Mouse (Mus musculus): ENCODE results near the gene Dpp6. TPM values are rescaled to one million over a fixed set of nuclear protein-coding genes. Genes with fewer than 3 reads are reported as not detected.

The Dpp6 gene
- polyA plus RNA-seq, 1 experiment from 2014 or later, result 2.6 TPM

- WGBS, result 88% methylated on average over 2 of the region's 2 CpGs
- no peaks in the 10 kb centered on the region for H3K36me3 ChIP-seq (ENCODE audit: control insufficient read depth, insufficient read depth, low read length)
- no peak overlapping the region for H3K4me3 ChIP-seq (ENCODE audit: low read length)
- H3K27ac ChIP-seq (ENCODE audit: low read depth, low read length), result no peak overlapping the region
- ATAC-seq (ENCODE audit: low FRiP score, low TSS enrichment), result no peak
- H3K4me1 ChIP-seq (ENCODE audit: control insufficient read depth, insufficient read depth, low read length), result no peaks in the 10 kb centered on the region
- H3K27me3 ChIP-seq (ENCODE audit: control insufficient read depth, insufficient read depth, low read length), result no peaks in the 10 kb centered on the region
- no peaks in the 10 kb centered on the region for H3K9me3 ChIP-seq (ENCODE audit: control insufficient read depth, low read length)
- H3K4me2 ChIP-seq (replicated peaks; ENCODE audit: low read depth, low read length), result no peak overlapping the region
- no peak overlapping the region for H3K9ac ChIP-seq (ENCODE audit: low read depth, low read length)
These were observed 305.9 kb downstream of the Dpp6 start for GRCm38 (mm10) chr5:27122944-27123343.

- Histone ChIP-seq H3K27ac (ENCODE audit: low read depth, low read length) (no peak overlapping the region), H3K4me1 (ENCODE audit: control insufficient read depth, insufficient read depth, low read length) (no peaks in the 10 kb centered on the region), H3K4me3 (ENCODE audit: low read length) (no peak overlapping the region), H3K36me3 (ENCODE audit: control insufficient read depth, insufficient read depth, low read length) (no peaks in the 10 kb centered on the region), H3K9me3 (ENCODE audit: control insufficient read depth, low read length) (no peaks in the 10 kb centered on the region), H3K9ac (ENCODE audit: low read depth, low read length) (no peak overlapping the region), H3K27me3 (ENCODE audit: control insufficient read depth, insufficient read depth, low read length) (no peaks in the 10 kb centered on the region), H3K4me2 (replicated peaks; ENCODE audit: low read depth, low read length) (no peak overlapping the region)
- no peak for ATAC-seq (ENCODE audit: low FRiP score, low TSS enrichment)
- WGBS, result 83% methylated on average over 4 of the region's 4 CpGs
These were observed 309.0 kb downstream of the Dpp6 start for GRCm38 (mm10) chr5:27126034-27126433.

GRCm38 (mm10) chr5:27133196-27133595, 316.2 kb downstream of the Dpp6 start:
- H3K9ac ChIP-seq (ENCODE audit: low read depth, low read length), result no peak overlapping the region
- ATAC-seq (ENCODE audit: low FRiP score, low TSS enrichment), result no peak
- no peaks in the 10 kb centered on the region for H3K36me3 ChIP-seq (ENCODE audit: control insufficient read depth, insufficient read depth, low read length)
- WGBS, result 83% methylated on average over 3 of the region's 3 CpGs
- no peaks in the 10 kb centered on the region for H3K27me3 ChIP-seq (ENCODE audit: control insufficient read depth, insufficient read depth, low read length)
- H3K4me2 ChIP-seq (replicated peaks; ENCODE audit: low read depth, low read length), result no peak overlapping the region
- H3K9me3 ChIP-seq (ENCODE audit: control insufficient read depth, low read length), result no peaks in the 10 kb centered on the region
- H3K4me3 ChIP-seq (ENCODE audit: low read length), result no peak overlapping the region
- no peak overlapping the region for H3K27ac ChIP-seq (ENCODE audit: low read depth, low read length)
- H3K4me1 ChIP-seq (ENCODE audit: control insufficient read depth, insufficient read depth, low read length), result no peaks in the 10 kb centered on the region

GRCm38 (mm10) chr5:27134436-27135005, 317.5 kb downstream of the Dpp6 start:
- no peaks in the 10 kb centered on the region for H3K9me3 ChIP-seq (ENCODE audit: control insufficient read depth, low read length)
- 85% methylated on average over 2 of the region's 2 CpGs for WGBS
- no peak for ATAC-seq (ENCODE audit: low FRiP score, low TSS enrichment)

GRCm38 (mm10) chr5:27147397-27147945, 330.5 kb downstream of the Dpp6 start:
- Histone ChIP-seq H3K4me3 (ENCODE audit: low read length) (no peak overlapping the region), H3K27me3 (ENCODE audit: control insufficient read depth, insufficient read depth, low read length) (no peaks in the 10 kb centered on the region), H3K9ac (ENCODE audit: low read depth, low read length) (no peak overlapping the region), H3K27ac (ENCODE audit: low read depth, low read length) (no peak overlapping the region), H3K36me3 (ENCODE audit: control insufficient read depth, insufficient read depth, low read length) (no peaks in the 10 kb centered on the region), H3K4me1 (ENCODE audit: control insufficient read depth, insufficient read depth, low read length) (no peaks in the 10 kb centered on the region), H3K4me2 (replicated peaks; ENCODE audit: low read depth, low read length) (no peak overlapping the region), H3K9me3 (ENCODE audit: control insufficient read depth, low read length) (no peaks in the 10 kb centered on the region)
- no peak for ATAC-seq (ENCODE audit: low FRiP score, low TSS enrichment)
- 85% methylated on average over 6 of the region's 6 CpGs for WGBS

More at GRCm38 (mm10) chr5:27134436-27135005, 317.5 kb downstream of the Dpp6 start:
- Histone ChIP-seq H3K4me1 (ENCODE audit: control insufficient read depth, insufficient read depth, low read length) (no peaks in the 10 kb centered on the region), H3K27me3 (ENCODE audit: control insufficient read depth, insufficient read depth, low read length) (no peaks in the 10 kb centered on the region), H3K27ac (ENCODE audit: low read depth, low read length) (no peak overlapping the region), H3K4me3 (ENCODE audit: low read length) (no peak overlapping the region), H3K4me2 (replicated peaks; ENCODE audit: low read depth, low read length) (no peak overlapping the region), H3K36me3 (ENCODE audit: control insufficient read depth, insufficient read depth, low read length) (no peaks in the 10 kb centered on the region), H3K9ac (ENCODE audit: low read depth, low read length) (no peak overlapping the region)

GRCm38 (mm10) chr5:27151017-27151416, 334.0 kb downstream of the Dpp6 start:
- Histone ChIP-seq H3K27ac (ENCODE audit: low read depth, low read length) (no peak overlapping the region), H3K4me1 (ENCODE audit: control insufficient read depth, insufficient read depth, low read length) (no peaks in the 10 kb centered on the region), H3K4me2 (replicated peaks; ENCODE audit: low read depth, low read length) (no peak overlapping the region), H3K36me3 (ENCODE audit: control insufficient read depth, insufficient read depth, low read length) (no peaks in the 10 kb centered on the region), H3K9ac (ENCODE audit: low read depth, low read length) (no peak overlapping the region), H3K4me3 (ENCODE audit: low read length) (no peak overlapping the region), H3K9me3 (ENCODE audit: control insufficient read depth, low read length) (no peaks in the 10 kb centered on the region), H3K27me3 (ENCODE audit: control insufficient read depth, insufficient read depth, low read length) (no peaks in the 10 kb centered on the region)
- no peak for ATAC-seq (ENCODE audit: low FRiP score, low TSS enrichment)
- WGBS, result 58% methylated on average over 1 of the region's 1 CpGs

GRCm38 (mm10) chr5:27155671-27156070, 338.7 kb downstream of the Dpp6 start:
- ATAC-seq (ENCODE audit: low FRiP score, low TSS enrichment), result no peak
- WGBS, result 76% methylated on average over 3 of the region's 3 CpGs
- H3K36me3 ChIP-seq (ENCODE audit: control insufficient read depth, insufficient read depth, low read length), result no peaks in the 10 kb centered on the region

GRCm38 (mm10) chr5:27156366-27156765, 339.4 kb downstream of the Dpp6 start:
- WGBS, result 86% methylated on average over 2 of the region's 2 CpGs
- Histone ChIP-seq H3K4me2 (replicated peaks; ENCODE audit: low read depth, low read length) (no peak overlapping the region), H3K36me3 (ENCODE audit: control insufficient read depth, insufficient read depth, low read length) (no peaks in the 10 kb centered on the region), H3K4me1 (ENCODE audit: control insufficient read depth, insufficient read depth, low read length) (no peaks in the 10 kb centered on the region), H3K27ac (ENCODE audit: low read depth, low read length) (no peak overlapping the region), H3K27me3 (ENCODE audit: control insufficient read depth, insufficient read depth, low read length) (no peaks in the 10 kb centered on the region), H3K9ac (ENCODE audit: low read depth, low read length) (no peak overlapping the region), H3K9me3 (ENCODE audit: control insufficient read depth, low read length) (no peaks in the 10 kb centered on the region), H3K4me3 (ENCODE audit: low read length) (no peak overlapping the region)
- no peak for ATAC-seq (ENCODE audit: low FRiP score, low TSS enrichment)

More at GRCm38 (mm10) chr5:27155671-27156070, 338.7 kb downstream of the Dpp6 start:
- Histone ChIP-seq H3K27me3 (ENCODE audit: control insufficient read depth, insufficient read depth, low read length) (no peaks in the 10 kb centered on the region), H3K4me1 (ENCODE audit: control insufficient read depth, insufficient read depth, low read length) (no peaks in the 10 kb centered on the region), H3K9me3 (ENCODE audit: control insufficient read depth, low read length) (no peaks in the 10 kb centered on the region), H3K4me3 (ENCODE audit: low read length) (no peak overlapping the region), H3K27ac (ENCODE audit: low read depth, low read length) (no peak overlapping the region), H3K4me2 (replicated peaks; ENCODE audit: low read depth, low read length) (no peak overlapping the region), H3K9ac (ENCODE audit: low read depth, low read length) (no peak overlapping the region)

GRCm38 (mm10) chr5:27161122-27161645, 344.2 kb downstream of the Dpp6 start:
- no peak overlapping the region for H3K27ac ChIP-seq (ENCODE audit: low read depth, low read length)
- H3K27me3 ChIP-seq (ENCODE audit: control insufficient read depth, insufficient read depth, low read length), result no peaks in the 10 kb centered on the region
- H3K36me3 ChIP-seq (ENCODE audit: control insufficient read depth, insufficient read depth, low read length), result no peaks in the 10 kb centered on the region
- WGBS, result 75% methylated on average over 11 of the region's 11 CpGs
- H3K4me1 ChIP-seq (ENCODE audit: control insufficient read depth, insufficient read depth, low read length), result no peaks in the 10 kb centered on the region
- H3K4me3 ChIP-seq (ENCODE audit: low read length), result no peak overlapping the region
- no peaks in the 10 kb centered on the region for H3K9me3 ChIP-seq (ENCODE audit: control insufficient read depth, low read length)
- no peak overlapping the region for H3K9ac ChIP-seq (ENCODE audit: low read depth, low read length)
- no peak for ATAC-seq (ENCODE audit: low FRiP score, low TSS enrichment)
- H3K4me2 ChIP-seq (replicated peaks; ENCODE audit: low read depth, low read length), result no peak overlapping the region

All from kidney, embryonic 14.5 days (tissue).